Mouse (Mus musculus) neural tube, embryonic 14.5 days (tissue): ENCODE results near the gene Tmem132c. TPM values are rescaled to one million over a fixed set of nuclear protein-coding genes. Genes with fewer than 3 reads are reported as not detected.

Experiments used
- ATAC-seq: fragments of 200-750 bp; cut with Nextera tagmentation; 2 replicates; pipeline ENCODE4 v1.8.0; 2017; ENCODE audit warnings: low read depth, mild to moderate bottlenecking, moderate TSS enrichment, moderate library complexity
- H3K27ac ChIP-seq: fragments of 300-500 bp; sonication (generic); 2 replicates; pipeline ENCODE4 v1.5.1; 2014; ENCODE audit warnings: low read depth, mild to moderate bottlenecking, control low read depth, low read length, moderate library complexity, mixed read lengths
- H3K27me3 ChIP-seq: fragments of 300-500 bp; sonication (generic); 2 replicates; pipeline ENCODE4 v1.6.1; 2014; ENCODE audit warnings: low read length; ENCODE audit not compliant: control insufficient read depth, insufficient read depth
- H3K36me3 ChIP-seq: fragments of 300-500 bp; sonication (generic); 2 replicates; pipeline ENCODE4 v1.6.1; 2014; ENCODE audit warnings: low read length, mixed read lengths; ENCODE audit not compliant: control insufficient read depth, insufficient read depth
- H3K4me1 ChIP-seq: fragments of 300-500 bp; sonication (generic); 2 replicates; pipeline ENCODE4 v1.6.1; 2014; ENCODE audit warnings: low read length; ENCODE audit not compliant: control insufficient read depth, insufficient read depth
- H3K4me2 ChIP-seq: fragments of 300-500 bp; sonication (generic); 2 replicates; pipeline ENCODE4 v1.6.1; 2014; ENCODE audit warnings: mild to moderate bottlenecking, low read depth, low read length, control low read depth
- H3K4me3 ChIP-seq: fragments of 300-500 bp; sonication (generic); 2 replicates; pipeline ENCODE4 v1.5.1; 2014; ENCODE audit warnings: low read depth, low read length, control low read depth, mixed read lengths
- H3K9ac ChIP-seq: fragments of 300-500 bp; sonication (generic); replicated peaks from 2 replicates; pipeline ENCODE4 v1.6.1; 2014; ENCODE audit warnings: low read depth, mild to moderate bottlenecking, control low read depth, low read length, mixed read lengths
- H3K9me3 ChIP-seq: fragments of 300-500 bp; sonication (generic); 2 replicates; pipeline ENCODE4 v1.6.1; 2016; ENCODE audit warnings: low read length; ENCODE audit not compliant: control insufficient read depth
- WGBS: fragments of 180-500 bp; shearing (Covaris S2); extraction: QIAGEN DNeasy Blood & Tissue Kit; methylation state at CpG from one replicate; pipeline ENCODE4 v1.1.7; 2014; 5-methylcytosine and 5-hydroxymethylcytosine counted together
- polyA plus RNA-seq: library from polyadenylated mRNA; unstranded; fragments of >200 nt; fragmentation: Nextera tagmentation; extraction: Ambion mirVana; gene quantifications from 2 replicates; pipeline ENCODE4 v1.2.1, GENCODE M21; 2014

The Tmem132c gene
- polyA plus RNA-seq, 1 experiment from 2014 or later: 9.4 TPM

GRCm38 (mm10) chr5:127496895-127497294 lies 255.3 kb downstream of the Tmem132c start:
- H3K9me3 ChIP-seq: no peaks in the 10 kb centered on the region
- H3K36me3 ChIP-seq: no peaks in the 10 kb centered on the region
- 33% methylated on average over 7 of the region's 7 CpGs for WGBS
- peaks cover 8% of the 10 kb centered on the region; the same call in 1 of the 2 replicates for H3K4me1 ChIP-seq
- no peak overlapping the region for H3K4me3 ChIP-seq
- no peak overlapping the region for H3K4me2 ChIP-seq
- ATAC-seq: no peak
- H3K27ac ChIP-seq: no peak overlapping the region
- no peaks in the 10 kb centered on the region for H3K27me3 ChIP-seq
- 0 out of 2 replicates have a peak overlapping the region, but pooled peaks have one; percentile 3 for H3K9ac ChIP-seq

GRCm38 (mm10) chr5:127499151-127499827 lies 257.7 kb downstream of the Tmem132c start:
- Histone ChIP-seq H3K4me1 (peaks cover 8% of the 10 kb centered on the region; the same call in 1 of the 2 replicates), H3K36me3 (no peaks in the 10 kb centered on the region), H3K9ac (no peak overlapping the region), H3K4me3 (no peak overlapping the region), H3K27ac (no peak overlapping the region), H3K4me2 (no peak overlapping the region), H3K9me3 (no peaks in the 10 kb centered on the region), H3K27me3 (no peaks in the 10 kb centered on the region)
- peak; percentile 51; the same call in 1 of the 2 replicates for ATAC-seq
- 28% methylated on average over 12 of the region's 12 CpGs for WGBS

DNA sequence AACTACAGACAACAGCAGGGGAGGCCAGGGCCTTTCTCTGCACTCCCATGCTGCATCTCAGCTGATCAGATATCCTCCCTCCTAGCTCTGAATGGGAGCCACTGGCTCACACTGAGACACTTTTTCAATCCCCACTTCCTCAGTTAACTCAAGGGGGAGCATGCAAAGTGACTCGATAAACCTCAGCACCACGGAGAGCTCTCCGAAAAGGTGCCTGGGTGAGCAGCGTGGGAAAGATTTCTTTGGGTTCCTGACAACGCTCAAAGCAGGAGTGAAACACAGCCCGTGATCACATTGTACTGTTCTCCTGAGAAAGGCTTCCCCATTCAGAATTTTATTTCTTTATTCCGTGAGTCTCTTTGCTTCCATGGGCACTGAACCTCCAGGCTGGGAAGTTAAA lies 261.2 kb downstream of the Tmem132c start:
- Histone ChIP-seq H3K9ac (no peak overlapping the region), H3K4me2 (no peak overlapping the region), H3K4me1 (peaks cover 8% of the 10 kb centered on the region; the same call in 1 of the 2 replicates), H3K4me3 (no peak overlapping the region), H3K9me3 (no peaks in the 10 kb centered on the region), H3K27ac (no peak overlapping the region), H3K27me3 (no peaks in the 10 kb centered on the region), H3K36me3 (no peaks in the 10 kb centered on the region)
- 48% methylated on average over 7 of the region's 7 CpGs for WGBS
- ATAC-seq: no peak

GRCm38 (mm10) chr5:127505697-127506096 lies 264.1 kb downstream of the Tmem132c start:
- no peak overlapping the region for H3K4me3 ChIP-seq
- no peaks in the 10 kb centered on the region for H3K4me1 ChIP-seq
- no peak for ATAC-seq
- H3K36me3 ChIP-seq: no peaks in the 10 kb centered on the region
- H3K9ac ChIP-seq: no peak overlapping the region
- no peak overlapping the region for H3K4me2 ChIP-seq
- H3K9me3 ChIP-seq: no peaks in the 10 kb centered on the region
- no peaks in the 10 kb centered on the region for H3K27me3 ChIP-seq
- H3K27ac ChIP-seq: no peak overlapping the region
- WGBS: 72% methylated on average over 6 of the region's 6 CpGs

GRCm38 (mm10) chr5:127511653-127512052 lies 270.0 kb downstream of the Tmem132c start:
- 90% methylated on average over 6 of the region's 6 CpGs for WGBS
- Histone ChIP-seq H3K27me3 (no peaks in the 10 kb centered on the region), H3K27ac (no peak overlapping the region), H3K4me2 (no peak overlapping the region), H3K4me3 (no peak overlapping the region), H3K9me3 (no peaks in the 10 kb centered on the region), H3K36me3 (no peaks in the 10 kb centered on the region), H3K4me1 (no peaks in the 10 kb centered on the region), H3K9ac (no peak overlapping the region)
- ATAC-seq: no peak

- no peak overlapping the region for H3K9ac ChIP-seq
- no peak for ATAC-seq
- H3K9me3 ChIP-seq: no peaks in the 10 kb centered on the region
- no peaks in the 10 kb centered on the region for H3K27me3 ChIP-seq
- no peak overlapping the region for H3K27ac ChIP-seq
- no peaks in the 10 kb centered on the region for H3K4me1 ChIP-seq
- WGBS: 92% methylated on average over 9 of the region's 9 CpGs
- no peak overlapping the region for H3K4me2 ChIP-seq
- H3K4me3 ChIP-seq: no peak overlapping the region
- no peaks in the 10 kb centered on the region for H3K36me3 ChIP-seq
Measured at GRCm38 (mm10) chr5:127515960-127516359, 274.4 kb downstream of the Tmem132c start.

DNA sequence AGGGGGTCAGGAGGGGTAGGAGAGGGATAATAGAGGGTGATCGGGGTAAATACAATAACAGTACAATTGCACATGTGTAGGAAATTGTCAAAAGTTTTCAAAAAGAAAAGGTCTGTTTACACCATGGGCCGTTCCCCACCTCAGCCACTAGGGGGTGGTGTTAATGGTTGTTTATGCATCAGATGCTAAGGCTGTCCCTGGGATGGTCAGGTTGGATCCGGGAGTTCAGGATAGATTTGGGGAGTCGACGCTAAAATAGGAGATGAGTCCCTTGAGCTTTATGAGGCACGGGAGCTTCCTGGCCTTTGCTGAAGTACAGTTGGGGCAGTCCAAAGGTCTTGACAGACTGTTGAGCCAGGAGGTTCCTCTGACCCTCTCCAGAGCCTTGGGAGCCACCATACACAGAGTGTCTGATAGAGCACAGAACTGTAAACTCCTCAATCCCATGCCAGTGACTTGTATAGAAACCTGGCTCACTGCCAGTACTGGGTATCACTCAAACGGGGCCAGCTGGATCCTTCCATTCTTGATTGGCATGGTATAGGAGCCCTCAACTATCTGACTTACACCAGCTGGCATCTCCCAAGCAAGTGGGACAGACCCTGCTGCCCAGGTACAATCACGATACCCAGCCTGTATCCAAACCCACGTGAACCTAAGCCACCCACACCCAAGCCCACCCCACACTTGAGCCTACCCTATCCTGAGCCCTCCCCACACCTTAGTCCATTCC lies 281.3 kb downstream of the Tmem132c start:
- Histone ChIP-seq H3K27ac (no peak overlapping the region), H3K4me3 (no peak overlapping the region), H3K4me1 (no peaks in the 10 kb centered on the region), H3K36me3 (no peaks in the 10 kb centered on the region), H3K9ac (no peak overlapping the region), H3K27me3 (no peaks in the 10 kb centered on the region), H3K9me3 (no peaks in the 10 kb centered on the region), H3K4me2 (no peak overlapping the region)
- no peak for ATAC-seq
- 62% methylated on average over 9 of the region's 9 CpGs for WGBS

- Histone ChIP-seq H3K9me3 (no peaks in the 10 kb centered on the region), H3K4me1 (no peaks in the 10 kb centered on the region), H3K27me3 (no peaks in the 10 kb centered on the region), H3K27ac (no peak overlapping the region), H3K9ac (no peak overlapping the region), H3K4me3 (no peak overlapping the region), H3K36me3 (no peaks in the 10 kb centered on the region), H3K4me2 (no peak overlapping the region)
- no peak for ATAC-seq
- WGBS: 92% methylated on average over 10 of the region's 10 CpGs
Measured at GRCm38 (mm10) chr5:127527344-127527974, 285.9 kb downstream of the Tmem132c start.

DNA sequence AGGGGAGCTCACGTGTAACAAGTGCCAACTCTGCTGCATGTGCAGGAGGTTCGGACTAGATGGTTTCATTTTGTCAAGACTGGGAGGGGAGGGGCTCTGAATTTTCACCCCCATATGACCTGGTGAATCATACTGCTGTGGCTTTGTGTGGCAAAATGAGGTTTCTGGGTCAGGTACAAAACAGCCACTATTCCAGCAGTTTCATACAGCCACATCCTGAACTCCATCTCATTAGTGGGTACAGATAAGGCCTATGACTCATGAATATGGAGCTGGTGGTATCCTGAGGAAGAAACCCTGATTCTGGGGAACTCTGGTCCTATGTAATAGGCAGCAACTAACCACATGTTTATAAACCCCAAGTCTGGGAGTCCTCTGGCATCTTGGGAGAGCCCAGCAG lies 295.9 kb downstream of the Tmem132c start:
- H3K9ac ChIP-seq: no peak overlapping the region
- H3K9me3 ChIP-seq: no peaks in the 10 kb centered on the region
- no peaks in the 10 kb centered on the region for H3K4me1 ChIP-seq
- H3K36me3 ChIP-seq: no peaks in the 10 kb centered on the region
- H3K27me3 ChIP-seq: no peaks in the 10 kb centered on the region
- H3K4me2 ChIP-seq: no peak overlapping the region
- no peak for ATAC-seq
- H3K27ac ChIP-seq: no peak overlapping the region
- 88% methylated on average over 2 of the region's 2 CpGs for WGBS
- H3K4me3 ChIP-seq: no peak overlapping the region
